Mouse (Mus musculus): ENCODE measurements at regions not wholly inside any gene's neighbourhood (a gene's known extent, or its start where the extent isn't known, plus 50 kb on each side); places are given as distances from the start of the nearest gene placed in this dataset.

DNA sequence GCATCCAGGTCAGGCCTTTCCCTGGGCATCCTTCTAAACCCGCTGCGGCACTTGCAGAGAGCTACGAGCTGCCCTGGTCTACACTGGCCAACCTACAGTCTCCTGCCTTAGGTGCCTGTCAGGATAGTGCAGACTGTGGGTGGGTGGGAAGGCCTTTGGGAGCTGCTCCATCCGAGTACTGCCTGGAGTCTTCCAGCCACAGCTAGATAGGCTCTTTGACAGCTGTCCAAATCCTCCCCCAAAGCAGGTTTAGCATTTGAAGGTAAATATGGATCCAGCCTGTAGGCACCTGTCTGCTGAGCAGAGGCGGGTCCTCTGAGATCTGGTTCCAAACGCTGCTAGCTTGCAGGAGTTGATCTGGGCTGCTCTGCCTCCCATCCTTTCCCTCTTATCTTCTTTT lies 295.6 kb upstream of the Hs6st1 start:
- 78% methylated on average over 6 of the region's 6 CpGs for WGBS
- Histone ChIP-seq H3K36me3 (ENCODE audit: control insufficient read depth, insufficient read depth, low read length) (no peaks in the 10 kb centered on the region), H3K27ac (ENCODE audit: insufficient read depth, low read depth, low read length) (no peak overlapping the region), H3K4me1 (ENCODE audit: control insufficient read depth, insufficient read depth, insufficient read length, low read length) (no peaks in the 10 kb centered on the region), H3K4me3 (ENCODE audit: low read depth, low read length) (no peak overlapping the region), H3K27me3 (ENCODE audit: control insufficient read depth, insufficient read depth, low read length) (no peaks in the 10 kb centered on the region)
- no peak for TF ChIP-seq POLR2A (IDR thresholded peaks at IDR 0.05; ENCODE audit: low read depth, low read length)
- no peak for TF ChIP-seq CTCF (IDR thresholded peaks at IDR 0.05; ENCODE audit: extremely low read depth, insufficient read length, insufficient replicate concordance, low read depth, low read length)

GRCm38 (mm10) chr1:35774566-35774965 lies 293.6 kb upstream of the Hs6st1 start:
- WGBS: 86% methylated on average over 2 of the region's 2 CpGs
- H3K4me1 ChIP-seq (ENCODE audit: control insufficient read depth, insufficient read depth, insufficient read length, low read length): no peaks in the 10 kb centered on the region
- H3K27ac ChIP-seq (ENCODE audit: insufficient read depth, low read depth, low read length): no peak overlapping the region
- no peak for TF ChIP-seq POLR2A (IDR thresholded peaks at IDR 0.05; ENCODE audit: low read depth, low read length)
- no peak for TF ChIP-seq CTCF (IDR thresholded peaks at IDR 0.05; ENCODE audit: extremely low read depth, insufficient read length, insufficient replicate concordance, low read depth, low read length)
- H3K27me3 ChIP-seq (ENCODE audit: control insufficient read depth, insufficient read depth, low read length): no peaks in the 10 kb centered on the region
- no peak overlapping the region for H3K4me3 ChIP-seq (ENCODE audit: low read depth, low read length)
- no peaks in the 10 kb centered on the region for H3K36me3 ChIP-seq (ENCODE audit: control insufficient read depth, insufficient read depth, low read length)

- TF ChIP-seq CTCF (IDR thresholded peaks at IDR 0.05; ENCODE audit: extremely low read depth, insufficient read length, insufficient replicate concordance, low read depth, low read length): no peak
- TF ChIP-seq POLR2A (IDR thresholded peaks at IDR 0.05; ENCODE audit: low read depth, low read length): no peak
- no peaks in the 10 kb centered on the region for H3K36me3 ChIP-seq (ENCODE audit: control insufficient read depth, insufficient read depth, low read length)
- H3K4me3 ChIP-seq (ENCODE audit: low read depth, low read length): no peak overlapping the region
- WGBS: 62% methylated on average over 2 of the region's 2 CpGs
- no peak overlapping the region for H3K27ac ChIP-seq (ENCODE audit: insufficient read depth, low read depth, low read length)
- no peaks in the 10 kb centered on the region for H3K4me1 ChIP-seq (ENCODE audit: control insufficient read depth, insufficient read depth, insufficient read length, low read length)
- no peaks in the 10 kb centered on the region for H3K27me3 ChIP-seq (ENCODE audit: control insufficient read depth, insufficient read depth, low read length)
These were observed 285.5 kb upstream of the Hs6st1 start for GRCm38 (mm10) chr1:35782668-35783067.

DNA sequence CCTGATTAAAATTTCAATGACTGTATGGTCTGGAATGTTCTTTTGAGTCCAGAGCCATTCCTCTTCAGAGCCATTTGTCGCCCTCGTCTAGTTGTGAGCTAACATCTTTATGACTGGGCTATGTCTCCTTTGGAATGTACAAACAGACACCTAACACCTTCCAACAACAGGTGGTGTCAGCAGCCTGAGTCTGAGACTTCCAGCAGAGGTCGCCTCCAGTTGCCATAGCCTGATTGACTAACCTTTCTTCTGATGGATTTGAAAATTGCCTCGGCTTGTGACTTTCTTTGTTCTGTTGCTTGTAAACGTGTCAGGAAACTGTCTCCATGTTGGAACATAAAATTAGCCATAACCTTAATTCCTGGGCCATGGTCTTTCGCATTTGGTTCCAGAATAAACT lies 284.8 kb upstream of the Hs6st1 start:
- Histone ChIP-seq H3K27ac (ENCODE audit: insufficient read depth, low read depth, low read length) (no peak overlapping the region), H3K4me1 (ENCODE audit: control insufficient read depth, insufficient read depth, insufficient read length, low read length) (no peaks in the 10 kb centered on the region), H3K27me3 (ENCODE audit: control insufficient read depth, insufficient read depth, low read length) (no peaks in the 10 kb centered on the region), H3K36me3 (ENCODE audit: control insufficient read depth, insufficient read depth, low read length) (no peaks in the 10 kb centered on the region), H3K4me3 (ENCODE audit: low read depth, low read length) (no peak overlapping the region)
- no peak for TF ChIP-seq CTCF (IDR thresholded peaks at IDR 0.05; ENCODE audit: extremely low read depth, insufficient read length, insufficient replicate concordance, low read depth, low read length)
- WGBS: 49% methylated on average over 6 of the region's 6 CpGs

DNA sequence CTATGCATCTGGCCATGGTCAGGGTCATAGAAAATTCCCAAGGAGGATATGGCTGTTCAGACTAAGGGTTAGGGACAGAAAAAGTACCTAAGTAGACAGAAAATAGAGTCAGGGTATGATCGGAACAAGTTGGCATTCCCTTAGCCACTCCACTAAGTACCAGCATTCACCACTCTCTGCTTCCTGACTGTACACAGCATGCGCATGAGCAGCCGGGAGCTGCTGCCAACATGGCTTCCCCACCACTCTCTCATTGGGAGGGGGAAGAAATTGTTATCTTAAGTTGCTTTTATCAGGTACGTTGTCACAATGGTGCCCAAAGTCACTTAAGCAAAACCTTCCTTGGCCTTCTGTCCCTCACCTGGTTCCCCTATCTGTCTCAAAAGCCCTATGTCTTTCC lies 282.0 kb upstream of the Hs6st1 start:
- Histone ChIP-seq H3K36me3 (ENCODE audit: control insufficient read depth, insufficient read depth, low read length) (no peaks in the 10 kb centered on the region), H3K4me3 (ENCODE audit: low read depth, low read length) (no peak overlapping the region), H3K27me3 (ENCODE audit: control insufficient read depth, insufficient read depth, low read length) (no peaks in the 10 kb centered on the region), H3K4me1 (ENCODE audit: control insufficient read depth, insufficient read depth, insufficient read length, low read length) (no peaks in the 10 kb centered on the region), H3K27ac (ENCODE audit: insufficient read depth, low read depth, low read length) (peak overlapping the region; percentile 67)
- 80% methylated on average over 4 of the region's 4 CpGs for WGBS
- no peak for TF ChIP-seq POLR2A (IDR thresholded peaks at IDR 0.05; ENCODE audit: low read depth, low read length)
- no peak for TF ChIP-seq CTCF (IDR thresholded peaks at IDR 0.05; ENCODE audit: extremely low read depth, insufficient read length, insufficient replicate concordance, low read depth, low read length)

DNA sequence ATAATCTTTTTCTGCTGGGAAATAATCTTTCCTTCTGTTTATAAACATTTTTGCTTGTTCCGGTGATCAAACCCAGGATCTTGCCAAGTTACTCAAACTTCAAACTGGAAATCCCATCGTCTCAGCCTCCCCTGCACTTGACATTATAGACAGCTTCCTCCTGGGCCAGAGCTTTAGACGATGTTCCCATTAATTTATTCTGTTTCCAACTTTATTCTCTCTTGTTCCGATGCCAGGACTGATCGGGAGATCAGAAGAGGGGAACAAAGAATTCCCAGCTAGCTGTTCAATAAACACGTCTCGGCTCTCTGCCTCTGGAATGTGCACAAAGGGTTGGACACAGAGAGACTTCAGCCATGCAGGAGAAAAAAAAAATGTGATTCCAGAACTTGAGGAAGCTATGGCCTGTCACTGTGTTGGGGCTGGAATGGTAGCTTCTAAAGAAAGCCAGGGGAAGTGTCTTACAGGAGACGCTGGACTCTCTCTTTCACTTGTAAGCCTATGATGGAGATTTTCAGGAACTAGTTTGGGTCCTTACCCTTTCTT lies 281.5 kb upstream of the Hs6st1 start:
- H3K27ac ChIP-seq (ENCODE audit: insufficient read depth, low read depth, low read length): peak overlapping the region; percentile 15; the same call in 1 of the 2 replicates
- H3K4me3 ChIP-seq (ENCODE audit: low read depth, low read length): no peak overlapping the region
- 71% methylated on average over 8 of the region's 8 CpGs for WGBS
- no peaks in the 10 kb centered on the region for H3K27me3 ChIP-seq (ENCODE audit: control insufficient read depth, insufficient read depth, low read length)
- TF ChIP-seq POLR2A (IDR thresholded peaks at IDR 0.05; ENCODE audit: low read depth, low read length) (no peak), CTCF (IDR thresholded peaks at IDR 0.05; ENCODE audit: extremely low read depth, insufficient read length, insufficient replicate concordance, low read depth, low read length) (no peak)
- H3K36me3 ChIP-seq (ENCODE audit: control insufficient read depth, insufficient read depth, low read length): no peaks in the 10 kb centered on the region
- no peaks in the 10 kb centered on the region for H3K4me1 ChIP-seq (ENCODE audit: control insufficient read depth, insufficient read depth, insufficient read length, low read length)

DNA sequence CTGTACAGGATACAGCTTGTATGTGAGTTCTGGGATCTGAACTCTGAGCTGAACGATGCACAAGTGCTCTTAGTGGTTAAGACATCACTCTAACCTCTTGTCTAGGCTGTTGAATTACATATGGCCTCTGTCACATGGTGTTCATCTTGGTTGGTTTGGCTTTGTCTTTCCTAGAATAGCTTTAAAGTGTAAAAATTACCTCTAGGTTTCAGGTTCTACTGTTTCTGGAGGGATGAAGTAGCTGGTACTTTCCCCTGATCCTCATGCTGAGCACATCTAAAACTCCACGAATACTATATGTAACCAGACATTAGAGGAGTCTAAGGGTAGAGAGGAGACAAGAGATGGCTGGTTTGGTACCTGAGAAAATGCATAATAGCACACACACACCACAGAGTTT lies 271.1 kb upstream of the Hs6st1 start:
- no peak overlapping the region for H3K27ac ChIP-seq (ENCODE audit: insufficient read depth, low read depth, low read length)
- no peaks in the 10 kb centered on the region for H3K27me3 ChIP-seq (ENCODE audit: control insufficient read depth, insufficient read depth, low read length)
- TF ChIP-seq CTCF (IDR thresholded peaks at IDR 0.05; ENCODE audit: extremely low read depth, insufficient read length, insufficient replicate concordance, low read depth, low read length): no peak
- TF ChIP-seq POLR2A (IDR thresholded peaks at IDR 0.05; ENCODE audit: low read depth, low read length): no peak
- H3K4me1 ChIP-seq (ENCODE audit: control insufficient read depth, insufficient read depth, insufficient read length, low read length): no peaks in the 10 kb centered on the region
- 56% methylated on average over 2 of the region's 2 CpGs for WGBS
- no peaks in the 10 kb centered on the region for H3K36me3 ChIP-seq (ENCODE audit: control insufficient read depth, insufficient read depth, low read length)
- no peak overlapping the region for H3K4me3 ChIP-seq (ENCODE audit: low read depth, low read length)

GRCm38 (mm10) chr1:35797526-35797925 lies 270.7 kb upstream of the Hs6st1 start:
- H3K4me1 ChIP-seq (ENCODE audit: control insufficient read depth, insufficient read depth, insufficient read length, low read length): no peaks in the 10 kb centered on the region
- no peak overlapping the region for H3K27ac ChIP-seq (ENCODE audit: insufficient read depth, low read depth, low read length)
- no peak overlapping the region for H3K4me3 ChIP-seq (ENCODE audit: low read depth, low read length)
- 79% methylated on average over 2 of the region's 2 CpGs for WGBS
- no peaks in the 10 kb centered on the region for H3K36me3 ChIP-seq (ENCODE audit: control insufficient read depth, insufficient read depth, low read length)
- TF ChIP-seq CTCF (IDR thresholded peaks at IDR 0.05; ENCODE audit: extremely low read depth, insufficient read length, insufficient replicate concordance, low read depth, low read length) (no peak), POLR2A (IDR thresholded peaks at IDR 0.05; ENCODE audit: low read depth, low read length) (no peak)
- H3K27me3 ChIP-seq (ENCODE audit: control insufficient read depth, insufficient read depth, low read length): no peaks in the 10 kb centered on the region
